Comparison of ENCODE assay signal across 26 mouse cellular contexts in genomic region chr7:80410380-80410779, GRCm38 (mm10).
"Had no signal": no experiment of that assay in that cellular context is flagged by ENCODE, and none has a peak within 500 bp of the region (broad histone marks: within the 10 kb centered on the region; RNA-seq: fewer than 3 reads in every experiment).

No protein-coding gene starts in this region.

- DNase-seq: gastrocnemius, adult 2 months; gastrocnemius, postnatal 10 days; gastrocnemius, postnatal 25 days; heart, adult 18-20 months; heart, postnatal 10 days; heart, postnatal 4 days; kidney, adult 2 months; kidney, adult 9 months; kidney, postnatal 14 days; kidney, postnatal 36 days; layer of hippocampus, adult 9-11 months; layer of hippocampus, postnatal 36 days; left cerebral cortex, postnatal 4 days had no signal

- H3K4me2 ChIP-seq: heart, embryonic 12.5 days; hindbrain, embryonic 12.5 days; hindbrain, embryonic 14.5 days; intestine, embryonic 15.5 days; kidney, embryonic 15.5 days; limb, embryonic 12.5 days; limb, embryonic 15.5 days had no signal

- H3K4me3 ChIP-seq: gastrocnemius, adult 2 months; heart, embryonic 12.5 days; hindbrain, embryonic 10.5 days; hindbrain, embryonic 12.5 days; intestine, embryonic 15.5 days; kidney, embryonic 15.5 days; limb, embryonic 12.5 days; limb, embryonic 15.5 days had no signal

- H3K9me3 ChIP-seq: heart, embryonic 12.5 days; hindbrain, embryonic 10.5 days; hindbrain, embryonic 12.5 days; intestine, embryonic 15.5 days; kidney, embryonic 15.5 days; limb, embryonic 12.5 days; limb, embryonic 15.5 days had no signal

- H3K36me3 ChIP-seq: heart, embryonic 12.5 days; hindbrain, embryonic 10.5 days; hindbrain, embryonic 12.5 days; intestine, embryonic 15.5 days; kidney, embryonic 15.5 days; limb, embryonic 12.5 days; limb, embryonic 15.5 days had no signal

- H3K27ac ChIP-seq: gastrocnemius, adult 2 months; hindbrain, embryonic 10.5 days; hindbrain, embryonic 12.5 days; hindbrain, embryonic 14.5 days; intestine, embryonic 15.5 days; kidney, embryonic 15.5 days; kidney, postnatal 0 days; limb, embryonic 12.5 days; limb, embryonic 15.5 days; liver, embryonic 14.5 days had no signal

- ATAC-seq: hindbrain, embryonic 16.5 days; inflammation-experienced regulatory T-cells, adult 6 months; intestine, embryonic 15.5 days; intestine, postnatal 0 days had no signal

- H3K9ac ChIP-seq: heart, embryonic 12.5 days; hindbrain, embryonic 12.5 days; hindbrain, embryonic 14.5 days; intestine, embryonic 15.5 days; kidney, embryonic 15.5 days; limb, embryonic 12.5 days; limb, embryonic 15.5 days; liver, embryonic 14.5 days had no signal

- H3K4me1 ChIP-seq: hindbrain, embryonic 10.5 days; hindbrain, embryonic 12.5 days; limb, embryonic 12.5 days had no signal

- H3K27me3 ChIP-seq: heart, embryonic 12.5 days; intestine, embryonic 15.5 days; limb, embryonic 15.5 days had no signal
